Mouse (Mus musculus): Measurements from ENCODE around the gene Gm10639.
"Not testable (repeated sequence)": the region's sequence is repeated elsewhere in the genome, so short reads cannot be mapped to it uniquely, and the experiment has no call there.

- not testable (repeated sequence) for TF ChIP-seq POLR2A, UBTF, ZC3H11A, ELF1, TCF12 (IDR thresholded peaks at IDR 0.05; ENCODE audit: low read depth, low read length)
Measured at GRCm38 (mm10) chr9:78308122-78308521, 18.4 kb downstream of the Gm10639 start.
